Mouse (Mus musculus) liver, embryonic 16.5 days (tissue): Measurements from ENCODE around the gene Ppm1l. TPM values are rescaled to one million over a fixed set of nuclear protein-coding genes. Genes with fewer than 3 reads are reported as not detected.

Experiments
- ATAC-seq: fragments of 200-750 bp; cut with Nextera tagmentation; 2 replicates; pipeline ENCODE4 v1.8.0; 2017; ENCODE audit warnings: low read depth, mild to moderate bottlenecking, moderate number of reproducible peaks, moderate library complexity
- H3K27ac ChIP-seq: fragments of 300-500 bp; sonication (generic); 2 replicates; pipeline ENCODE4 v1.5.1; 2014; ENCODE audit warnings: mild to moderate bottlenecking, low read length
- H3K27me3 ChIP-seq: fragments of 300-500 bp; sonication (generic); 2 replicates; pipeline ENCODE4 v1.6.1; 2014; ENCODE audit warnings: low read depth, low read length, mixed read lengths; ENCODE audit not compliant: control insufficient read depth, insufficient read depth
- H3K36me3 ChIP-seq: fragments of 300-500 bp; sonication (generic); 2 replicates; pipeline ENCODE4 v1.6.1; 2014; ENCODE audit warnings: mild to moderate bottlenecking; ENCODE audit not compliant: control insufficient read depth, insufficient read depth
- H3K4me1 ChIP-seq: fragments of 300-500 bp; sonication (generic); 2 replicates; pipeline ENCODE4 v1.6.1; 2014; ENCODE audit warnings: low read depth, low read length, mixed read lengths; ENCODE audit not compliant: control insufficient read depth
- H3K4me2 ChIP-seq: fragments of 300-500 bp; sonication (generic); 2 replicates; pipeline ENCODE4 v1.6.1; 2014; ENCODE audit warnings: low read depth, low read length, mixed read lengths
- H3K4me3 ChIP-seq: fragments of 300-500 bp; sonication (generic); 2 replicates; pipeline ENCODE4 v1.5.1; 2014; ENCODE audit warnings: low read depth, mild to moderate bottlenecking, low read length
- H3K9ac ChIP-seq: fragments of 300-500 bp; sonication (generic); 2 replicates; pipeline ENCODE4 v1.6.1; 2014; ENCODE audit warnings: low read depth, low read length
- H3K9me3 ChIP-seq: fragments of 300-500 bp; sonication (generic); replicated peaks from 2 replicates; pipeline ENCODE4 v1.6.1; 2016; ENCODE audit warnings: low read length; ENCODE audit not compliant: control insufficient read depth
- WGBS: fragments of 180-500 bp; shearing (Covaris S2); extraction: QIAGEN DNeasy Blood & Tissue Kit; methylation state at CpG from one replicate; pipeline ENCODE4 v1.1.7; 2014; ENCODE audit not compliant: insufficient replicate concordance; 5-methylcytosine and 5-hydroxymethylcytosine counted together
- polyA plus RNA-seq: library from polyadenylated mRNA; unstranded; fragments of >200 nt; fragmentation: Nextera tagmentation; extraction: Ambion mirVana; gene quantifications from 2 replicates; pipeline ENCODE4 v1.2.1, GENCODE M21; 2015

The Ppm1l gene
- polyA plus RNA-seq, 1 experiment from 2014 or later: 4.6 TPM

GRCm38 (mm10) chr3:69576715-69577114 is 260.1 kb downstream of the Ppm1l start:
- Histone ChIP-seq H3K27ac (no peak overlapping the region), H3K4me1 (no peaks in the 10 kb centered on the region), H3K9me3 (no peaks in the 10 kb centered on the region), H3K9ac (no peak overlapping the region), H3K4me2 (no peak overlapping the region), H3K36me3 (no peaks in the 10 kb centered on the region), H3K27me3 (no peaks in the 10 kb centered on the region), H3K4me3 (no peak overlapping the region)
- ATAC-seq: no peak
- WGBS: 29% methylated on average over 3 of the region's 3 CpGs

DNA sequence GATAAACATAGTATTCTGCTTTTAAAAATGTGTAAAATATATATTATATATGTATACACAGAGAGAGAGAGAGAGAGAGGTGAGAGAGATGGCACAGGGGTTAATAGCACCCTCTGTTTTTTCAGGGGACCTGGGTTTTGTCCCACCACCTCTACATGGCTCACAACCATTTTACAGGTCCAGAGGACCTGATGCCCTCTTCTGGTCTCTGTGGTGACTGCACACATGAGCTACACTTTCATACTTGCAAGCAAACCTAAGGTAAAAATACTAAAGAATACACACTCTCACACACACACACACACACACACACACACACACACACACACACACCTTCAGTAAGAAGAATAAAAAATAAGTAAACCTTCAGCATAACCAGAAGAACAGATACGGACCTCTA is 262.1 kb downstream of the Ppm1l start:
- Histone ChIP-seq H3K4me1 (no peaks in the 10 kb centered on the region), H3K4me3 (no peak overlapping the region), H3K9ac (no peak overlapping the region), H3K27ac (no peak overlapping the region), H3K36me3 (no peaks in the 10 kb centered on the region), H3K9me3 (no peaks in the 10 kb centered on the region), H3K27me3 (no peaks in the 10 kb centered on the region), H3K4me2 (no peak overlapping the region)
- no peak for ATAC-seq
- 95% methylated on average over 1 of the region's 1 CpGs for WGBS

- H3K36me3 ChIP-seq: no peaks in the 10 kb centered on the region
- no peaks in the 10 kb centered on the region for H3K4me1 ChIP-seq
- no peaks in the 10 kb centered on the region for H3K27me3 ChIP-seq
- H3K4me2 ChIP-seq: no peak overlapping the region
- no peak for ATAC-seq
- WGBS: 54% methylated on average over 1 of the region's 1 CpGs
- no peak overlapping the region for H3K27ac ChIP-seq
- H3K9me3 ChIP-seq: no peaks in the 10 kb centered on the region
- no peak overlapping the region for H3K9ac ChIP-seq
- no peak overlapping the region for H3K4me3 ChIP-seq
These were observed 267.1 kb downstream of the Ppm1l start for GRCm38 (mm10) chr3:69583798-69584197.

DNA sequence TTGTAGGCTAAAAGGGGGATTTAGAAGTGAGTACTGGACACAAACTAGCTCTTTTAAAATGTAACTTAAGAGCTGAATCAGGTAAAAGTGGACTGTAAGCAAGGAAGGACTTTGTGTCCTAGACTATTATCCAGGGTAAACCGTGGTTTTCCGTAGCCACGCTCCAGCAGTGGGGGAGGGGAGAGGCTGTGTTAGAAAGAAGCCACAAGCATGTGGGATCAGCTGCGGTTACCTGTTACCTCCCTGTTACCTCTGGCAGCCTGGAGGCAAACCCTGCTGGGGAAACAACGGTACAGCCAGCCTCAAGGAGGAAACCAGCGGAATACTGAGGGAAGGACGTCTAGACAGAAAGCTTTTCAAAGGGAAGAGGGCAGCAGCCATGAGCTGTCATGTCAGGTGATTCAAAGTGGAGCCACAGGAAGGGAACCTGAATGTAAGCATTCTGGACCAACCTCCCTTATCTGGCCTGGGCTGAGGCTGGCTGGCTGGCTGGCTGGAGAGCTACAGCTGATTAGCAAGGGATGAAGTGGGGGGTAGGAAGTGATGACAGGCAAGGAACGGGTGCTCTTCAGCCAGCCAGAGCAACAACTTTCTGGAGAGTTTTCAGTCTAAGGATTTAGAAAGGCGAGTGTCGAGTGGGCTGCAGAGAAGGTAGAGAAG is 271.6 kb downstream of the Ppm1l start:
- H3K4me2 ChIP-seq: no peak overlapping the region
- no peak for ATAC-seq
- WGBS: 28% methylated on average over 10 of the region's 10 CpGs
- no peaks in the 10 kb centered on the region for H3K4me1 ChIP-seq
- H3K9ac ChIP-seq: no peak overlapping the region
- no peak overlapping the region for H3K4me3 ChIP-seq
- no peaks in the 10 kb centered on the region for H3K27me3 ChIP-seq
- no peaks in the 10 kb centered on the region for H3K36me3 ChIP-seq
- no peaks in the 10 kb centered on the region for H3K9me3 ChIP-seq
- no peak overlapping the region for H3K27ac ChIP-seq

- Histone ChIP-seq H3K27me3 (peaks cover 4% of the 10 kb centered on the region), H3K27ac (no peak overlapping the region), H3K36me3 (no peaks in the 10 kb centered on the region), H3K9ac (no peak overlapping the region), H3K4me1 (no peaks in the 10 kb centered on the region), H3K9me3 (no peaks in the 10 kb centered on the region), H3K4me2 (no peak overlapping the region), H3K4me3 (no peak overlapping the region)
- no peak for ATAC-seq
- WGBS: 67% methylated on average over 8 of the region's 8 CpGs
These were observed 276.8 kb downstream of the Ppm1l start for GRCm38 (mm10) chr3:69593426-69593825.

- peaks cover 11% of the 10 kb centered on the region for H3K27me3 ChIP-seq
- no peak overlapping the region for H3K4me3 ChIP-seq
- H3K36me3 ChIP-seq: no peaks in the 10 kb centered on the region
- no peak overlapping the region for H3K27ac ChIP-seq
- no peak for ATAC-seq
- H3K4me2 ChIP-seq: no peak overlapping the region
- H3K9ac ChIP-seq: no peak overlapping the region
- H3K4me1 ChIP-seq: no peaks in the 10 kb centered on the region
- no peaks in the 10 kb centered on the region for H3K9me3 ChIP-seq
- WGBS: 58% methylated on average over 9 of the region's 9 CpGs
These were observed 277.4 kb downstream of the Ppm1l start for GRCm38 (mm10) chr3:69594071-69594470.

GRCm38 (mm10) chr3:69596116-69596515 is 279.5 kb downstream of the Ppm1l start:
- no peak for ATAC-seq
- no peaks in the 10 kb centered on the region for H3K36me3 ChIP-seq
- H3K4me1 ChIP-seq: no peaks in the 10 kb centered on the region
- H3K9me3 ChIP-seq: no peaks in the 10 kb centered on the region
- H3K9ac ChIP-seq: no peak overlapping the region
- H3K27me3 ChIP-seq: peaks cover 15% of the 10 kb centered on the region
- H3K4me3 ChIP-seq: no peak overlapping the region
- no peak overlapping the region for H3K27ac ChIP-seq
- H3K4me2 ChIP-seq: no peak overlapping the region
- WGBS: 53% methylated on average over 3 of the region's 3 CpGs

DNA sequence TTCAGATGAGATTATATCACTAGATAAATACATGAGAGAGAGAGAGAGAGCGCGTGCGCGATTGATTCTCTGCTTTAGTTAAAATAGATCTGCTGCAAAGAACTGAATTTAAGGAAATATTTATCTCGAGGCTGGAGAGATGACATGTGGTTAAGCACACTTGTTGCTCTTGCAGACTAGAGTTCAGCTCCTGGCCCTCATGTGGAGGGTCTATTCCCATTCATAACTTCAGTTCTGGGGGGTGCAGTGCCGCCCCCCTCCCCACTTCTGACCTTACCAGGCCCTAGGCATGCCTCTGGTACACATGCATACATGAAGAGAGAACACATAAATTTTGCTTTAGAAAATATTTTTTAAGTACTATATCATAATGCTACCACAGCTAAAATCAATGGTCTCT is 280.6 kb downstream of the Ppm1l start:
- Histone ChIP-seq H3K27me3 (peaks cover 15% of the 10 kb centered on the region), H3K4me2 (no peak overlapping the region), H3K36me3 (no peaks in the 10 kb centered on the region), H3K27ac (no peak overlapping the region), H3K4me1 (no peaks in the 10 kb centered on the region), H3K9me3 (no peaks in the 10 kb centered on the region), H3K9ac (no peak overlapping the region), H3K4me3 (no peak overlapping the region)
- WGBS: 77% methylated on average over 6 of the region's 6 CpGs
- no peak for ATAC-seq

DNA sequence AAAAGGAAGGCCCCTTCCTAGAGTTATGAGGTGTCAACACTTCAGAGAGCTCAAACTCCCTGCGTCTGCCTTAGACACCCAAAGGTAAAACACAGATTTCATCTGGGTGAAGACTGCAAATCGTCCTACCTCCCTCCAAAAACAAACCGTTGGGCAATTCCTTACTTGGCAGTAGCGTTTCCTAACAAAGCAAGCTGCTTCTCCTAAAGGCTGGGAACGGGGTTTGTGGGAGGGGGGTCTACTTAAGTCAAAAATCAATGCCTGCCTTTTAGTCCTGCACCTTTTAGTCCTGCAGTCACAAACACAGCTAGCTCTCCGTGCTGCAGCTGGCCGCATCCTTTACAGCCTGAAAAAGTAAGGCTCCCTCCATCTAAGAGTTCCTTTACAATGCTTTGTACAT is 281.2 kb downstream of the Ppm1l start:
- H3K4me2 ChIP-seq: peak overlapping the region; percentile 49
- WGBS: 32% methylated on average over 7 of the region's 7 CpGs
- no peaks in the 10 kb centered on the region for H3K4me1 ChIP-seq
- H3K9ac ChIP-seq: no peak overlapping the region
- H3K27ac ChIP-seq: no peak overlapping the region
- H3K9me3 ChIP-seq: no peaks in the 10 kb centered on the region
- ATAC-seq: no peak
- H3K27me3 ChIP-seq: peaks cover 15% of the 10 kb centered on the region
- peak overlapping the region; percentile 56 for H3K4me3 ChIP-seq
- H3K36me3 ChIP-seq: no peaks in the 10 kb centered on the region
